Mouse (Mus musculus): ENCODE measurements around the gene Pklr.
"Not testable (repeated sequence)": the region's sequence is repeated elsewhere in the genome, so short reads cannot be mapped to it uniquely, and the experiment has no call there.

Pklr gene

DNA sequence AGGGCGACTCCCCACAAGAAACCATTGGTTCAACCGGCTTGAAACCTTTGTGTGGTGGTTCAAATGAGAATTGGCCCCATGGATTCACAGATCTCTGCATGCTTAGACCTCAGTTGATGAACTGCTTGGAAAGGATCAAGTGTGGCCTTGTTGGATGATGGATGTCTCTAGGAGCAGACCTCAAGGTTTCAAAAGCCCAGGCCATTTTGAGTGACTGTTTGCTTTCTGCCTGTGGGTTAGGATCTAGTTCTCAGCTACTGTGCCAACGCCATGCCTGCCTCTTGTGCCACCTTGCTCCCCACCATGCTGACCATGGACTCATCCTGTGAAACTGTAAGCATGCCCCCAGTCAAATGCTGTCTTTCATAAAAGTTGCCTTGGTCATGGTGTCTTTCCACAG lies 10.0 kb upstream of the Pklr start:
- no peak for DNase-seq

- no peak for DNase-seq
Observed at GRCm38 (mm10) chr3:89129908-89130307, 6.0 kb upstream of the Pklr start.

DNA sequence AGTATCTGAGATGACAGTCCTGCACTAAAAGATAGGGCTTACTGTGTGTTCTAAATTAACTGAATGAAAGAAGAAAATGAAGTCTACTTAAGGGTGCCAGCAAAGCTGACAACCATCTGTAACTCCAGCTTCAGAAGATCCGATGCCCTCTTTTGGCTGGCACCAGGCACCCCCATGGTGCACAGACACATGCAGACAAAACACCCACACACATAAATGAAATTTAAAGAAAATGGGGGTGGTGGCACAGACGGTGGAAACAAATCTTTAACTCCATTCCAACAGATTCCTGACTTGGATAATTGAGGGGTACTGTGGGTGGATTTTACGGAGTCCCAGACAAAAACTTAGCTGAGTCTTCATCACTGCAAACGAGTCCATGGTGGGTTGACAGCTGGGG lies 4.1 kb upstream of the Pklr start:
- DNase-seq: peak; percentile 82

DNA sequence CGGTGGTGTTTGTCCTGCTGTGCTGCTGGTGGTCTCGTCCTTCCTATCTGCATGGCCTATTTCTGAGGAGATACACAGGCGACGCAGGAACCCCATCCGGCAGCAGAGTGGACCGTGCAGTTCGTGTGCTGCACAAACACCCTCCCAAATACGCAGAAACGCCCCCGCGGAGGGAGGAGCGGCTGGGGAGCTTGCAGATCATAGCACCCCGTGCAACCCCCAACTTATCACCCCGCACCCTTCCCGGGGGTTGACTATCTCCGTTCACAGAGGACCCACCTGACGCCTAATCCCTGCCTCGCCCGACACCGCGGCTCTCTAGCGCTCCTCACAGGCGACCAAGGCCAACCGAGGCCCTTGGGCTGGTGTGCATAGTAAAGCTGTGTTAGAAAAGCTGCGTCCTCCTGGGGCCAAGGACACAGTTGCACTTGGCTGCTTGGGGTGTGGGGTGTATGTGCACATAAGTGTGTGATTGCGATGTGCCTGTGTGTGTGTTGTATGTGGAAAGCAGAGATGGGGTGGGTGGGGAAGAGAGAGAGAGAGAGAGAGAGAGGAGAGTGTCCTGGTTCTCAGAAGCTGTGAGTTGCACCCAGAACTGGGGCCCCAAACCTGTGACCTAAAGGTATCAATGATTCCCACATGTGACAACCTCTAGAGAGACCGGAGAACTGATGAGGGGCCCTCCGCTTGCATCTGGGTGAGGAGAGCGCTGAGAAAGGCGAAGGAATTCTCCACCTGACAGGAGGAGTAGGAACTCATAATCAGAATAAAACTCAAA lies 3.5 kb upstream of the Pklr start:
- peak; percentile 34 for DNase-seq

- DNase-seq: no peak
Observed at GRCm38 (mm10) chr3:89133063-89133450, 2.9 kb upstream of the Pklr start.

DNA sequence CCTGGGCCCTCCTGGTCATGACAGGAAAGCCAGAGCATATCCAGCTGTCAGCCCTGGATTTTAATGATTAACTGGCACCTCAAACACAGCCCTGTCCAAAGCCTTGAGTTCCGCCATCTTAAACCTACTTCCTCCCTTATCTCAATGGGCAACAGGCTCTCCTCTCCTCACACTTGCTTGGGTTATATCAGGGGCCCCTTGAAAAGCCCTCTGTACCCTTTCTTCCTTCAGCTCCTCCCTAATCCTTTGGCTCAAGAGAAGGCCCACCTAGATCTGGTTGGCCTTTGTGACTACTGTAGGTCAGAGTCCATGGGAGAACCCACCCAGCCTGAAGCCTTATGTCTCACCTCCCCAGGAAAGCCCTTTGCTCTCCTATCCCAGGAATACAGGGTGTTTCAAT lies 2.2 kb upstream of the Pklr start:
- DNase-seq: no peak

DNA sequence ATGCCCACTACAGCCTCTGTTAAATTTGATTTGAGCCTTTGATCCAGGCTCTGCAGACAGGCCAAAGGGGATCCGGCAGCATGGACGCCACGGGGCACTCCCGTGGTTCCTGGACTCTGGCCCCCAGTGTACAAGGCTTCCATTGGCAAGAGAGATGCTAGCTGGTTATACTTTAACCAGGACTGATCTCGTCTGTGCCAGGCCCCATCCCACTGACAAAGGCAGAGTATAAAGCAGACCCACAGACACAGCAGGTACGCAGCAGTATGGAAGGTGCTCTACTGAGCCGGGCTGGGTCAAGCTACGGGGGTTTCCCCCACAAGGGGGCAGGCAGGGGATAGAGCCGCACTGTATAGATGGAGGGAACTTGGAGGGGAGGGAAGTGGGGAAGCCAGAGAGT lies 423 bp downstream of the Pklr start:
- no peak for DNase-seq

- no peak for DNase-seq
Observed at GRCm38 (mm10) chr3:89144821-89145220, 8.9 kb downstream of the Pklr start.

DNA sequence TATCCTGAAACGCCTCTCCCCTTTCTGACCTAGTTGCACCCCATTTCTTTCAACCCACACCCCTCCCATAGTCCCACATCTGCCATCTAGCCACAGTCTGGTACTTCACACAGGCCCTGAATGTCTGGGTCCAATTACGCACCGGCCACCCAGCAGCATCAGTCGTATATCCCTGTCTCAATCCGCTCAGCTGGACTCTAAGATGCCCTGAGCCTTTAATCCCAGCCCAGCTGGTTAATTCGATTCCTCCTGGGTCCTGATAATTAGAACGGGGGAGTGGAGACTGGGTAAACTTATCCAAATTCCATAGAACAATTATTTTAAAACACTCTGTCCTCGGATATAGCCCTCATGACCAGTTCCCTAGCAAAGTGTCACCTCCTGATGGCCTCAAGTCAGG lies 9.6 kb downstream of the Pklr start:
- DNase-seq: no peak

GRCm38 (mm10) chr3:89147101-89147978 lies 11.4 kb downstream of the Pklr start:
- no peak for DNase-seq

DNA sequence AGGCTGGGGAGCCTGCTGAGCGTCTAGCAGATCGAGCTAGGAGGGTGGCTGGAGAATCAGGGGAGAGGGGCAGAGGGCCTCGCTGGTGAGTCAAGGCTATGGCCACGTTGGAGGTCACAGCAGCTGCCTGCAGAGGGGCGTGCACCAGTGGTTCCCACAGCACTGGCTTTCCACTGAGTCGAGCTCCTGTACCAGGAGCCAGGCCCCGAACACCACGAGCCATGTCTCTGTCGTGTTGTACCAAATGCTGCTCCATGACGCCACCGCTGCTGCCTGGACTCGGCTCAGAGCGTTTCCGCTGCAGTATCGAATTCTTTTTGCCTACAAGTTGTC lies 12.0 kb downstream of the Pklr start:
- no peak for DNase-seq

- no peak for DNase-seq
Observed at GRCm38 (mm10) chr3:89148567-89148966, 12.6 kb downstream of the Pklr start.

DNA sequence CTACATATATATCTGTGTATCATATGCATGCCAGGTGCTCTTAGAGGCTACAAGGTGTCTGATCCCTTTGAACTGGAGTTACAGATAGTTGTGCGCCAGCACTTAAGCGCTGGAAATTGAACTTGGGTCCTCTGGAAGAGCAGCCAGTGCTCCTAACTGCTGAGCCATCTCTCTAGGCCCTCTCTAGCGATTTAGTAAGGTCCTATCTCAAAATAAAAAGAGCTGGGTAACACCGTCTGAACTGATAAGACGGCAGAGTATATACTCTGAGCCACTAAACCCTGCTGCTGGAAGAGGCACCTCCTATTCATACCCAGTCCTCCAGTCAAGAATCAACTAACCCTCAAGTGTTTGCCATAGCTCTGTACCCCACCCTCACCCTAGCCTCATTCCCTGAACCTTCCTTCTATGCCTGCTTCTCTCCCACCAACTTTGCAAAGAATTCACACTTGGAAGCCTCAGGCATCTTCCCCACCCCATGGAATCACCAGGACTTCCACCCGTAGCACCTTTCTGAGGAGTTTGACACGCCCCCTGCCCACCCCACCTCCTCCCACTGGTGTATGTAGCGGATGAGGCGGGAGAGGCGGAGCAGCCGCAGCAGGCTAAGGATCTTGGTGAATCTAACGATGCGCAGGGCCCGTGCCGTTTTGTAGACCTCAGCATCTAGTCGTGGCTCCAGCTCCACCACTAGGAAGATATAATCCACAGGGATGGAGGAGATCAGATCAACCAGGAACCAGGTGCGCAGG lies 16.3 kb downstream of the Pklr start:
- no peak for DNase-seq

DNA sequence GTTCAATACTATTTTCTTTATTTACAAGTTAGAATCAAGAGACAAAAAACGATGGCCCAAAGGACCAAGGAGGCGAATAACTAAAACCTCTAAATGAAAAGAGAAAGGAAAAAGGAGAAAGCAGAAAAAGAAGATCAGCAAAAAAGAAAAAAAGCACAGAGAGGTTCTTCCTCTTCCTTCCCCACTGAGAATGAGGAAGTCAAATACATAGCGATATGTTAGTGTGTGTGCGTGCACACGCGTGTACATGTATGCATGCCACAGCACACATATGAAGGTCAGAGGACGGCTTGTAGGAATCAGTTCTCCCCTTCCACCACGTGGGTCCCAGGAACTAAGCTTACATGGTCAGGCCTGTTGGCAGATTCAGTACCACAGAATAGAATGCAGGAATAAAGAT lies 21.0 kb downstream of the Pklr start:
- DNase-seq: no peak

DNA sequence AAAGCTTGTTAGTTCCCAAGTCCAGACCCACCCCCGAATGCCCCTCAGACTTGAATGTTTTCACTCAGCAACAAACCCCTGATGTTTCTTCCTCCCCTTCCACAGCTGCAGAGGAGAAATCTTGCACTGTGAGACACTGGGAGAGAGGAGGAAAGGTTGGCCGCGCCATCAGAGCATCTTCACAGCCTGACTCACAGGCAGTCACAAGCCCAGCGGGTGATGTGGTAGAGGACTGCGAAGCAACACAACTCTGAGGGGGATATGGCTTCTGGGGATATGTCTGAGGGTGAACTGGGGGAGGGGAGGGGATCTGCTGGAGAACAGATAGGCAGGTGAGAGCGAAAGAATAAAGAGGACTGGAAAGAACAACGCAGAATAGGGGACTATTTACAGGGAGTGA lies 22.7 kb downstream of the Pklr start:
- DNase-seq: no peak

GRCm38 (mm10) chr3:89159211-89159610 lies 23.3 kb downstream of the Pklr start:
- DNase-seq: no peak

GRCm38 (mm10) chr3:89159616-89160344 lies 23.8 kb downstream of the Pklr start, which contains the start of gene Hcn3:
Gene Hcn3 (minus strand): TSS chr3:89160196.
- DNase-seq: no peak

GRCm38 (mm10) chr3:89161207-89161606 lies 25.3 kb downstream of the Pklr start:
- not testable (repeated sequence) for DNase-seq

DNA sequence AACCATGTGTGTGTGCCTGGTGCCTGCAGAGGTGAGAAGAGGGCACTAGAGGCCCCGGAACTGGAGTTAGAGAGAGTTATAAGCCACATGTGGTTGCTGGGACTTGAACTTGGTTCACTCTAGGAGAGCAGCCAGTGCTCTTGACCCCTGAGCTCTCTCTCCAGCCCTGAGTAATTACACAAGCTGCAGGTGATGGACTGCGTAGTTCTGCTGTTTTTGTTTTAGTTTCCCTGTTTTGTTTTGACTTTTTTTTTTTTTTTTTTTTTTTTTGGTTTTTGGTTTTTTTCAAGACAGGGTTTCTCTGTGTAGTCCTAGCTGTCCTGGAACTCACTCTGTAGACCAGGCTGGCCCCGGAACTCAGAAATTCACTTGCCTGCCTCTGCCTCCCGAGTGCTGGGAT lies 25.8 kb downstream of the Pklr start:
- no peak for DNase-seq

DNA sequence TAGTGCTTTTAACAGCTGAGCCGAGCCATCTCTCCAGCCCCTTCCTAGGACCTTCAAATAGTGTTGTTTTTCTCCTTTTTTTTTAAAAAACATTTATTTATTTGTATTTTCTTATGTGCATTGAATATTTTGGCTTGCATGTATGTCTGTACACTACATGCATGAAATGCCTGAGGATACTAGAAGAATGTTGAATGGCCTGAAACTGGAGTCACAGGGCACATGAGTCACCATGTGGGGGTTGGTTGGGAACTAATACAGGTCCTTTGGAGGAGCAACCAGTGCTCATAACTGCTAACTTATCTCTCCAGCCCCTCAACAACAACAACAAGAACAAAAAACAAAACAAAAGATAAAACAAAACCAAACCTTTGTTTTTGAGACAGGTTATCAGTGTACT lies 27.2 kb downstream of the Pklr start:
- no peak for DNase-seq

DNA sequence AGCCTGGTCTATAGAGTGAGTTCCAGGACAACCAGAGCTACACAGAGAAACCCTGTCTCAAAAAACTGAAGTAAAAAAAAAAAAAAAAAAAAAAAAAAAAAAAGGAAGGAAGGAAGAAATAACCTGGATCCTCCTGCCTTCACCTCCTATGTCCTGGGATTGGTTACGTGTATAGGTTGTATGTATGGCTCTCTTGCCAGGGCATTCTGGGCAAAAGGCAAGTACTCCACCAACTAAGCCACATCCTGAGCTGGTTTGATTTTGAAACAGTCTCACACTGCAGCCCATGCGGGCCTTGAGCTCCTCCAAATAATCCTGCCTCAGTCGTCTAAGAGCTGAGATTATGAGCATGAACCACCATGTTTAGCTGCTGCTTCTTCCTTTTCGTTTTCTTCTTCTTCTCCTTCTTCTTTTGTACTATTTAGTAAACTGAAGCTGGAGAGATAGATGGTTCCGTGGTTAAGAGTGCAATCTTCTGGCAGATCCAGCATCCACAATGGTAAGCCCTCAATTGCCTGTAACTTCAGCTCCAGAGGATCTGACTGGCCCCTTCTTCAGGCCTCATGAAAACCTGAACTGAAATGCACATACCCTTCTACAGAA lies 27.8 kb downstream of the Pklr start:
- DNase-seq: no peak

DNA sequence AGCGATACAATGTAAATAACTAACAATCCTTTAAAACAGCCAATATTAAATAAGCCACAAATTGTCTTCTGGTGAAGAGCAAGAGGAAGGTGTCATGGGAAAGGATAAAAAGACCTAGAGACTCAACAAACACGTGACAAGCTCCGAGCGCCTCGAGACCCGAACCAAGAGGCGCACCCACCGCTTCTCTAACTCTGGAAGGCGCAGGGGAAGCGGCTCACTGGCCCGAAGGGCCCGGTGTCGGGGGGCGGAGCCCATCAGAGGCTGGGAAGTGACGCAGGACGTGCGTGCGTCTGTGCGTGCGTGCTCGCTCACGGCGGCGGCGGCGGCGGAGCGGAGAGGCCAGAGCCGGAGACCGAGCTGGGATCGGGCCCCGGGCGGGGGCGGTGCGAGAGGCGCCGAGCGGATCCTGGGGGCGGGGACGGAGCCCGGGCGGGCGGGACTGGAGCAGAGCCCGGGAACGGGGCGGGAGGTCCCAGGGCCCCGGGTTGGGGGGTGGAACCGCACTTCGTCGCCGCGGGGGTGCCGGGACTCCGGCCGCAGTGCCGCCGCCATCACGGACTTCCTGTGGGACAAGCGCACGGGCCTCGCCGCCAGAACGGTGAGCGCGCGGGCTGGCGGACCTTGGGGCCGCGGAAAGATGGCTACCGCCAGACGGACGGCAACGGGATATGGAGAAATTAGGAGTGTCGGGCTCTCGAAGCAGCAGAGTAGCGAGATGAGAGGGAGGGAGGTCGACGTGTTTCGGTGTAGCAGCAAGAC lies 28.7 kb downstream of the Pklr start, which contains the start of gene Clk2:
Gene Clk2, plus strand, starts transcription at position 290 of the 762 bp plus-strand sequence.
- peak; percentile 95 for DNase-seq

All from layer of hippocampus, adult 9-11 months (tissue).